Mouse (Mus musculus) hindbrain, embryonic 10.5 days (tissue): ENCODE results near the gene Itgb7. TPM values are rescaled to one million over a fixed set of nuclear protein-coding genes. Genes with fewer than 3 reads are reported as not detected.
"Not testable (repeated sequence)": the region's sequence is repeated elsewhere in the genome, so short reads cannot be mapped to it uniquely, and the experiment has no call there.

ENCODE experiments used
- DNase-seq: peaks from one replicate; pipeline ENCODE4 v3.0.0-alpha.2; 2017; ENCODE audit warnings: low spot score
- H3K27ac ChIP-seq: fragments of 300-500 bp; sonication (generic); 2 replicates; pipeline ENCODE4 v1.5.1; 2016; ENCODE audit warnings: mild to moderate bottlenecking, moderate library complexity
- H3K27me3 ChIP-seq: fragments of 300-500 bp; sonication (generic); 2 replicates; pipeline ENCODE4 v1.6.1; 2016; ENCODE audit warnings: mild to moderate bottlenecking; ENCODE audit not compliant: poor library complexity, insufficient read depth, severe bottlenecking
- H3K36me3 ChIP-seq: fragments of 300-500 bp; sonication (generic); 2 replicates; pipeline ENCODE4 v1.6.1; 2016; ENCODE audit warnings: mild to moderate bottlenecking, moderate library complexity
- H3K4me1 ChIP-seq: fragments of 300-500 bp; sonication (generic); replicated peaks from 2 replicates; pipeline ENCODE4 v1.6.1; 2016; ENCODE audit warnings: mild to moderate bottlenecking
- H3K4me3 ChIP-seq: fragments of 300-500 bp; sonication (generic); 2 replicates; pipeline ENCODE4 v1.5.1; 2016; ENCODE audit warnings: mild to moderate bottlenecking, moderate library complexity
- H3K9me3 ChIP-seq: fragments of 300-500 bp; sonication (generic); 2 replicates; pipeline ENCODE4 v1.6.1; 2016; ENCODE audit warnings: mild to moderate bottlenecking, moderate library complexity
- WGBS: fragments of 180-500 bp; shearing (Covaris S2); methylation state at CpG from one replicate; pipeline ENCODE4 v1.1.7; 2016; 5-methylcytosine and 5-hydroxymethylcytosine counted together
- polyA plus RNA-seq: library from polyadenylated mRNA; unstranded; fragments of >200 nt; fragmentation: Nextera tagmentation; extraction: Ambion mirVana; gene quantifications from 2 replicates; pipeline ENCODE4 v1.2.1, GENCODE M21; 2016

Itgb7 gene
- polyA plus RNA-seq, 1 experiment from 2014 or later = 0.90 TPM

- H3K36me3 ChIP-seq = 0 out of 2 replicates have a peak, but pooled peaks cover 9% of the 10 kb centered on the region
- no peaks in the 10 kb centered on the region for H3K9me3 ChIP-seq
- WGBS = 32% methylated on average over 2 of the region's 2 CpGs
- no peak for DNase-seq
- no peak overlapping the region for H3K27ac ChIP-seq
- H3K4me3 ChIP-seq = no peak overlapping the region
- H3K27me3 ChIP-seq = no peaks in the 10 kb centered on the region
- H3K4me1 ChIP-seq = peaks cover 39% of the 10 kb centered on the region
Measured at GRCm38 (mm10) chr15:102233896-102234295, 2.2 kb upstream of the Itgb7 start.

- WGBS = 92% methylated on average over 7 of the region's 7 CpGs
- no peak for DNase-seq
- peaks cover 39% of the 10 kb centered on the region for H3K4me1 ChIP-seq
- H3K27ac ChIP-seq = no peak overlapping the region
- H3K9me3 ChIP-seq = no peaks in the 10 kb centered on the region
- no peak overlapping the region for H3K4me3 ChIP-seq
- no peaks in the 10 kb centered on the region for H3K27me3 ChIP-seq
- H3K36me3 ChIP-seq = 0 out of 2 replicates have a peak, but pooled peaks cover 7% of the 10 kb centered on the region
Measured at GRCm38 (mm10) chr15:102232764-102233163, 1.0 kb upstream of the Itgb7 start.

GRCm38 (mm10) chr15:102230408-102231321, 1.1 kb downstream of the Itgb7 start:
- Histone ChIP-seq H3K27me3 (peaks cover 9% of the 10 kb centered on the region), H3K36me3 (0 out of 2 replicates have a peak, but pooled peaks cover 7% of the 10 kb centered on the region), H3K9me3 (no peaks in the 10 kb centered on the region), H3K27ac (no peak overlapping the region), H3K4me3 (no peak overlapping the region), H3K4me1 (peaks cover 33% of the 10 kb centered on the region)
- DNase-seq = no peak
- WGBS = 84% methylated on average over 17 of the region's 17 CpGs

- WGBS = 81% methylated on average over 6 of the region's 6 CpGs
- Histone ChIP-seq H3K27me3 (peaks cover 44% of the 10 kb centered on the region), H3K4me1 (peaks cover 15% of the 10 kb centered on the region)
- not testable (repeated sequence) for H3K4me3 ChIP-seq, H3K36me3 ChIP-seq, DNase-seq, H3K9me3 ChIP-seq, H3K27ac ChIP-seq
Measured at GRCm38 (mm10) chr15:102225619-102226018, 6.1 kb downstream of the Itgb7 start.

GRCm38 (mm10) chr15:102224992-102225617, 6.6 kb downstream of the Itgb7 start:
- Histone ChIP-seq H3K4me3 (peak overlapping the region; percentile 55), H3K9me3 (no peaks in the 10 kb centered on the region), H3K27me3 (peaks cover 44% of the 10 kb centered on the region), H3K36me3 (no peaks in the 10 kb centered on the region), H3K4me1 (peaks cover 15% of the 10 kb centered on the region), H3K27ac (0 out of 2 replicates have a peak overlapping the region, but pooled peaks have one; percentile 63)
- 18% methylated on average over 21 of the region's 21 CpGs for WGBS
- DNase-seq = no peak

GRCm38 (mm10) chr15:102224186-102224991, 7.4 kb downstream of the Itgb7 start:
- H3K36me3 ChIP-seq = no peaks in the 10 kb centered on the region
- 3% methylated on average over 43 of the region's 43 CpGs for WGBS
- peaks cover 15% of the 10 kb centered on the region for H3K4me1 ChIP-seq
- peaks cover 44% of the 10 kb centered on the region for H3K27me3 ChIP-seq
- peak; percentile 82 for DNase-seq
- H3K4me3 ChIP-seq = peak overlapping the region; percentile 55
- peak overlapping the region; percentile 63 for H3K27ac ChIP-seq
- no peaks in the 10 kb centered on the region for H3K9me3 ChIP-seq

GRCm38 (mm10) chr15:102222386-102222785, 9.4 kb downstream of the Itgb7 start:
- no peak for DNase-seq
- H3K27ac ChIP-seq = no peak overlapping the region
- peaks cover 15% of the 10 kb centered on the region for H3K4me1 ChIP-seq
- peaks cover 44% of the 10 kb centered on the region for H3K27me3 ChIP-seq
- 72% methylated on average over 10 of the region's 10 CpGs for WGBS
- H3K9me3 ChIP-seq = no peaks in the 10 kb centered on the region
- H3K36me3 ChIP-seq = peaks cover 5% of the 10 kb centered on the region
- no peak overlapping the region for H3K4me3 ChIP-seq

- Histone ChIP-seq H3K9me3 (no peaks in the 10 kb centered on the region), H3K27me3 (peaks cover 5% of the 10 kb centered on the region), H3K4me3 (no peak overlapping the region), H3K27ac (no peak overlapping the region), H3K36me3 (peaks cover 54% of the 10 kb centered on the region), H3K4me1 (no peaks in the 10 kb centered on the region)
- DNase-seq = no peak
- WGBS = 88% methylated on average over 7 of the region's 7 CpGs
Measured at GRCm38 (mm10) chr15:102217325-102217724, 14.4 kb downstream of the Itgb7 start.

GRCm38 (mm10) chr15:102216459-102217228, 15.1 kb downstream of the Itgb7 start:
- no peaks in the 10 kb centered on the region for H3K9me3 ChIP-seq
- H3K36me3 ChIP-seq = peaks cover 61% of the 10 kb centered on the region
- 85% methylated on average over 16 of the region's 16 CpGs for WGBS
- no peak for DNase-seq
- no peaks in the 10 kb centered on the region for H3K4me1 ChIP-seq
- H3K27ac ChIP-seq = no peak overlapping the region
- no peak overlapping the region for H3K4me3 ChIP-seq
- no peaks in the 10 kb centered on the region for H3K27me3 ChIP-seq

GRCm38 (mm10) chr15:102215624-102216023, 16.1 kb downstream of the Itgb7 start:
- Histone ChIP-seq H3K27me3 (no peaks in the 10 kb centered on the region), H3K36me3 (peaks cover 69% of the 10 kb centered on the region), H3K4me3 (no peak overlapping the region), H3K9me3 (no peaks in the 10 kb centered on the region), H3K27ac (no peak overlapping the region), H3K4me1 (no peaks in the 10 kb centered on the region)
- 73% methylated on average over 6 of the region's 6 CpGs for WGBS
- DNase-seq = no peak

GRCm38 (mm10) chr15:102214132-102214531, 17.6 kb downstream of the Itgb7 start:
- H3K4me1 ChIP-seq = no peaks in the 10 kb centered on the region
- DNase-seq = no peak
- no peak overlapping the region for H3K27ac ChIP-seq
- H3K9me3 ChIP-seq = no peaks in the 10 kb centered on the region
- WGBS = 40% methylated on average over 2 of the region's 2 CpGs
- H3K27me3 ChIP-seq = no peaks in the 10 kb centered on the region
- H3K4me3 ChIP-seq = no peak overlapping the region
- peaks cover 84% of the 10 kb centered on the region for H3K36me3 ChIP-seq

- no peaks in the 10 kb centered on the region for H3K27me3 ChIP-seq
- WGBS = 89% methylated on average over 6 of the region's 6 CpGs
- no peaks in the 10 kb centered on the region for H3K9me3 ChIP-seq
- no peak for DNase-seq
- H3K36me3 ChIP-seq = peaks cover 97% of the 10 kb centered on the region
- H3K4me3 ChIP-seq = no peak overlapping the region
- no peak overlapping the region for H3K27ac ChIP-seq
- no peaks in the 10 kb centered on the region; the same call in 1 of the 2 replicates for H3K4me1 ChIP-seq
Measured at GRCm38 (mm10) chr15:102211895-102212294, 19.8 kb downstream of the Itgb7 start.
